Mouse (Mus musculus): ENCODE data around the gene Stra6.

DNA sequence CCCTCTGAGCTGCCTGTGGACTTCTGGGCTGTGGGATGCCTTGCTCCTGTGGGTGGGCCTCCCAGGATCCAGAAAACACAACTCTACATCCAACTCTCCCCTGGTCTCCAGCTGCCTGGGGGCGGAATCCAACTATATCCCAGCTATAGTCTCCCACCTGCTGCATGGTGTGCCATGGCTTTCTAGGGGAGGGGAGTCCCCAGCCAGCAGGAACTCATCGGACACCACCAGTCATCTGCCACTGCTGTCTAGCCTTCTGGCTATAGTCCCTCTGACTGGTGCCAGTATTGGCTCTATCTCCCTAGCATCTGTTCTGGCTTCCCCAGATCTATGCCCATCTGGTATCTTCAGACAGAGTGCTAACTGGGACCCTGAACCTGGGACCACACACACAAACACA, 28.1 kb upstream of the Stra6 start:
- TF ChIP-seq CTCF (IDR thresholded peaks at IDR 0.05; ENCODE audit: borderline replicate concordance, insufficient read depth, low read length) (no peak), POLR2A (IDR thresholded peaks at IDR 0.05; ENCODE audit: low read depth, low read length) (no peak)
